Mouse (Mus musculus) gastrocnemius, adult 8-10 months (tissue): Measurements from ENCODE around the gene Ldha. TPM values are rescaled to one million over a fixed set of nuclear protein-coding genes. Genes with fewer than 3 reads are reported as not detected.

Experiments
- DNase-seq, 2 experiments: peaks; one replicate each; pipeline ENCODE4 v3.0.0; 2022; ENCODE audit warnings: low spot score in 2 of 2
- total RNA-seq, 4 experiments: library from RNA; stranded (reverse); gene quantifications; 2 replicates each; pipeline ENCODE4 v1.2.4; 2022

Ldha gene
- total RNA-seq, 4 experiments from 2014 or later: 2,911 to 3,222 (median 3,007) TPM

GRCm38 (mm10) chr7:46837073-46837472 lies 4.2 kb upstream of the Ldha start:
- no peak for DNase-seq

DNA sequence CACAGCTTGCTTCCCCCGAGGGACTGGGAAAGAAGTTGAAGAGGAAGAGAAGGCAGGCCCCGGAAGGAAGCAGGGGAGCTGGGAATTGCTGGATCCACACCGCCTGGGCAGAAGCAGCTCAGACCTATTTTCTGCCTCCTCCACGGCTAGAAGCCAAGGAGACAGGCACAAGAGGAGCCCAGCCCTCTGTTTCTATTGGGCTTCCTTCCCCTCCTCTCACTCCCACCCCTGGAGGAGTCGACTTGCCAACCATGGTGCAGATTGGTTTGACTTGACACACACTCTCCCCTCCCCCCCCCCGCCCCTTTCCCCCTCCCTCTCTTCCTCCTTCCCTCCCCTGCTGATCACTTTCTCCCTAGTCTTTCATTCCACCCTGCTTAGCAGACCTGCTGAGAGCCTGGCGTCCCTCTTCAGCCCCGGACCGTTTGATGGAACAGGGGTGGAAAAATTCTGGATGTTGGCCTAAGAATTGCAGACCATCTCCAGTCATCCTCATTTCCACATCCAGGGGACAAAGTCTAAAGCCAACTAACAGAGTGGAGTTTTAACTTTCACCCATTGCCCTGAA lies 3.1 kb upstream of the Ldha start:
- DNase-seq: peak; percentile 48 to 70

- peak; percentile 80 to 88 for DNase-seq
These were observed 2.4 kb upstream of the Ldha start for GRCm38 (mm10) chr7:46838891-46839302.

GRCm38 (mm10) chr7:46839446-46839845 lies 1.8 kb upstream of the Ldha start:
- no peak for DNase-seq

DNA sequence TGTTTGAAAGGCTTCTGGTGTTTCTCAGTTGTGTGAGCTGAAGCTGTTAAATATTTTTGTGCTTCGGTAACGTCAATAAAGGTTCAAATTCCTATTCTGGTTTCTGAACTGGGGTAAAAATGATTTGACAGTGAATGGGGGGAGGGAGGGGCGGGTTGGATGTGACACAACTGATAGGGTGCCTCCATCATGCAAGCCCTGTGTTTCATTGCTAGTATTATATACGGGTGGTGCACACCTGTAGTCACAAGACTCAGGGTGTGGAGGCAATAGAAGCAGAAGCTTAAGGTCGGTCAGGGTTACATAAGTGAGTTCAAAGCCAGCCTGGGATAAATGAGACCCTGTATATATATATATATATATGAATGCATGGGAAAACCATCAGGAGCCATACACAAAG lies 1.4 kb upstream of the Ldha start:
- DNase-seq: no peak

GRCm38 (mm10) chr7:46840326-46840725 lies 949 bp upstream of the Ldha start:
- no peak for DNase-seq

GRCm38 (mm10) chr7:46842278-46842677 lies 1.0 kb downstream of the Ldha start:
- no peak for DNase-seq

- no peak for DNase-seq
These were observed 2.3 kb downstream of the Ldha start for GRCm38 (mm10) chr7:46843576-46843975.

- peak; percentile 92 to 94 for DNase-seq
These were observed 4.1 kb downstream of the Ldha start for GRCm38 (mm10) chr7:46845211-46845977.

DNA sequence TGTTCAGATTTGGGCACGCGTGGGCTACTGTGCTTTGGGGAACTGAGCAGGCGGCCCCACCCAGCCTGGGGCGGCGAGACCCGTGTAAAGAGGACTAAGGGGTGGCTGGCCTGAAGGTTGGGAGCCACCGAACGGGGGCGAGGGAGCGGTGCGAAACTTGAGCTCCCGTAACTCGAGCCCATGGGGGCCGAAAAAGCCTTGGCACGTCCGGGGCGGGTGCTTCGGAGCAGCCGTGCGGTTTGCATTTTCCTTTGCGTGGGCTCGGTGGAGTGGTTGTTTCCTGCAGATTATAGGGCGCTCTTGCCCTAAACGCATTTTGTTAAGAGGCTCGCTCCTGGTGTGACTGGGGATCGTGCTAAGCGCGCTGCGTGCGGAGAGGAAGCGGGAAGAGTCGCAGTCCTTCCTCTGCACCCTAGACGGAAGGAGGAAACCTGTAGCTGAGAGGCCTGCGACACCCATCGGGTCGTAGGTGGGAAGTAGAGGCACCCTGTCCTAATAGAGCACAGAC lies 4.8 kb downstream of the Ldha start:
- peak; percentile 33 to 70 for DNase-seq

- peak; percentile 57 to 82 for DNase-seq
These were observed 5.4 kb downstream of the Ldha start for GRCm38 (mm10) chr7:46846486-46847244.

DNA sequence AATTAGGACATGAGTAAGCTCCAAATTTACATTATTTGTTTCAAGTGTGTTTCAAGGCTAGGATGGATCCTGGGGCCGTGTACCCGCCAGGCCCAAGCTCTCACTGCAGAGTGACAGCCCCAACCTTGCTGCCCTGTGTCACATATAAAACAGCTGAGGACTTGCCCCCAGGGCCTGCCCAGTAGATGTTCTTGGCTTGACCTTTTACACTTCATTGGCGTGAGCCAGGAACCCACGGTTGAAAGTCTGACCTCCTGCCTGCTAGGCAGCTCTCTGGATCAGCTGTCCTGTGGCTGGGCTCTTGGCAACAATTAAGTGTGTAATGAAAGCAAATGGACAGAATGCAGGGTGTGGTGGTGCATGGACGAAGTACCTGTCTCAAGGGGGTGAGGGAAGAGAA lies 8.0 kb downstream of the Ldha start:
- peak in 1 of 2 experiments; percentile 31 for DNase-seq

DNA sequence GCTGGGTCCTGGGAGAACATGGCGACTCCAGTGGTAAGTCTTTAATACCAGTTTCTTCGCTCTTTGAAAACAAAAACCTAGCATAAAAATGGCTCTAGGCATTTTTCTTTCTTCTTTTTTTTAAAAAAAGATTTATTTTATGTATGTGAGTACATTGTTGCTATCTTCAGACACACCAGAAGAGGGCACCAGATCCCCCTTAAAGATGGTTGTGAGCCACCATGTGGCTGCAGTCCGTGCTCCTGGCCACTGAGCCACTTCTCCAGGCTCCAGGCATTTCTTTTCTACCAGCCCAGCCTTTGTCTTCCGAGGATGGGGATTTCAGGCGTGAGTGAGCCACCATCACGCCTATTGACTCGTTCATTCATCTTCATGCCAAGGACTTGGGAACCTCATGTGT lies 9.8 kb downstream of the Ldha start:
- DNase-seq: no peak

DNA sequence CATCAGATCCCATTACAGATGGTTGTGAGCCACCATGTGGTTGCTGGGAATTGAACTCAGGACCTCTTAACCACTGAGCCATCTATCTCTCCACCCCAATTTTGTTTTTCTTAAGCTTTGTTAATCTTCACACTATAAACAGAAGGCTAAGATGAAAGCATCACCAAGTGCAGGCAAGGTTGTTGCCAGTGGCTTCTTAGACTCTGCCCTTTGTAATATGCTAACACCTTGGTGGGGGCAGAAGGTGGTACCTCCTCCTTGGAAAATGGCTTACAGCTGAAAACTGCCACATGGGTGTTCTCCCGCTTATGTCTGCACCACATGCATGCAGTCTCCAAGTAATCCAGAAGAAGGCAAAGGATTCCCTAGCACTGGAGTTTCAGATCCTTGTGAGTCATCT lies 11.4 kb downstream of the Ldha start:
- DNase-seq: no peak

DNA sequence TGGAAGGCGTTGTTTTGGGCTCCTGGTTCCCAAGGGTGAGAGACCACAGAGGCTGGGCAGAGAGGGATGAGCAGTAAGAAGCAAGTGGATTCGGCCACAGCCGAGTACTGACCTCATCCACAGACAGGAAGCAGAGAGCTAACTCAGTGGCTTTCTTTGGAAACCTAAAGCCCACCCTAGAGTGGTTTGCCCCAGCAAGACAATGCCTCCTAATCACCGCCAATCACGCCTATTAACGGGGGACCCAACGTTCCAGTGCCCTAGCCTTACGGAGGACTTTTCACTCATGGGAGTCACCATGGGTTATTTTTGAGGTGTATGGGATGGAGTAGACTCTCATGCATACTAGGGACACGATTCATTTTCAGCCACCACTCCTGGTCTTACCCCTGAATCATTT lies 12.1 kb downstream of the Ldha start:
- DNase-seq: no peak

DNA sequence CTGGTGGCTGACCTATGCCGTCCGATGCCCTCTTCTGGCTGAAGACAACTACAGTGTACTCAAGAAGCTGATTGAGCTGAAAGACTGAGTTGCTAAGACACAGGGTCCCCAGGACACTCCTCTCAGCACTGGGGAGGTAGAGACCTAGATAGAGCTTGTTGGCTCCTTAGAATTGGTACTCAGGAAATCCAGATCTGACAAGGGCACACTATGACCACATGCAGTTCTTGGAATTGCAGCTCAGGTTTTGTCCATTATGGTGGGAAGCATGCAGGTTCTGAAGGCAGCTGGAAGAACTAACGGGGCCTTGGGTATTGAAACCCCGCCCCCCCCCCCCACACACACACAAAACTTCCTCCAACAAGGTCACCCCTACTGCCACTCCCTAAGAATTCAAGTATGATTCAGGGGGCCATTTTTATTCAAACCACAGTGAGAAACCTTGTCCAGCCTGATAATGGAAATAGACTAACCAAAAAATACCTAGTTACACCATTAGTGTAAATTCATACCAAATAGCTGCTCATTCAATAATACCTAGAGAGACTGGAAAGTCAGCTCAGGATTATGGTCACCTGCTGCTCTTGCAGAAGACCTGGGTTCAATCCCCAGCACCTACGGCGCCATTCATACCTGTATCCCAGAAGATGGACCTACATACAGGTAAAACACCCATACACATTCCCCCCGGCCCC lies 14.7 kb downstream of the Ldha start:
- DNase-seq: no peak

DNA sequence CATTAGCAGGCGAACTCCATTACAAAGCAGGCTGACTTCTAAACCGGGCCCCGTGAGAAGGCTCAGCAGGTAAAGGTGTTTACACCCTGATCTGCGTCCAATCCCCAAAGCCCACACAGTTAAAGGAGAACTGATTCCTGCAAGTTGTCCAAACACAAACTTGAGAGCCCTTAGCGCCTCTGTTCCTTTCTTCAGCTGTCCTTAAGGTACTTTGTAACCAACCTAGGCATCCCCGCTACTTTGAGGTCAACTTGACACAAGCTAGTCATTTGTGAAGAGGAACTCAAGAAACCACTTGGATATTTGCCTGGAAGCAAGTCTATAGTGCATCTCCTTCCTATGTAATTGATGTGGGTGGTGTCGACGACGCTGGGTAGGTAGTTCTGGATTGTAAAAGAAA lies 16.2 kb downstream of the Ldha start:
- no peak for DNase-seq

DNA sequence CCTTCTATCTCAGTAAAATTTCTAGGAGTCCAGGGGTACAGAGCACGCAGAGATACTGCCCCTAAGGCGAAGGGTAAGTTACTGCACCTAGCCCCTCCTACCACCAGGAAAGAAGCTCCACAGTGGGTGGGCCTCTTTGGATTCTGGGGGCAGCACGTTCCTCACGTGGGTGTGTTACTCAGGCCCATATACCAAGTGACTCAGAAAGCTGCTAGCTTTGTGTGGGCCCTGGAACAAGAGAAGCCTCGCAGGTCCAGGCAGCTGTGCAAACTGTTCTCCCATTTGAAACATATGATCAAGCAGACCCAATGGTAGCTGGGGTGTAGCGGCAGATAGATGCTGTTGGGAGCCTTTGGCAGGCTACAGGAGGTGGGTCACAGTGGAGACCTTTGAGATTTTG lies 17.8 kb downstream of the Ldha start:
- DNase-seq: no peak

DNA sequence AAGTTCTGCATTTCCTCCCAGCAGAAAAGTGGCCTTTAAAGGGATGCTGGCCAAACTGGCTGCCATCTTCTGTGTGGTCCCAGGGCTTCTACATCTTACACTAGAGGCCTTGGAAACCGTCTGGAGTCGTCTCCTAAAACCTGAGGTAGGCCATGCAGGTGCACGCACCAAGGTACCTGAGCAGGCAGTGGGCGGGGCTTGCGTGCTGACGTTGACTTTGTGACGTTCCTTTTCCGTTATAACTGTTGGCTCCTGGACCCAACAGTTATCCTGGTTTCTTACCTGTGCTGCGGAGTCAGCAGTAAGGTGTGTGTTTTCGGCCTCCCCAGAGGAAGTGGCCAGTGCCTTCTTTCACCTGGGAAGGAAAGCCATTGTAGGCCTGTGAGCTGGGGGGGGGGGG lies 19.7 kb downstream of the Ldha start, which contains the start of gene Ldhc:
Gene Ldhc (plus strand): TSS at position 208 of the 400 bp plus-strand sequence.
- DNase-seq: no peak

DNA sequence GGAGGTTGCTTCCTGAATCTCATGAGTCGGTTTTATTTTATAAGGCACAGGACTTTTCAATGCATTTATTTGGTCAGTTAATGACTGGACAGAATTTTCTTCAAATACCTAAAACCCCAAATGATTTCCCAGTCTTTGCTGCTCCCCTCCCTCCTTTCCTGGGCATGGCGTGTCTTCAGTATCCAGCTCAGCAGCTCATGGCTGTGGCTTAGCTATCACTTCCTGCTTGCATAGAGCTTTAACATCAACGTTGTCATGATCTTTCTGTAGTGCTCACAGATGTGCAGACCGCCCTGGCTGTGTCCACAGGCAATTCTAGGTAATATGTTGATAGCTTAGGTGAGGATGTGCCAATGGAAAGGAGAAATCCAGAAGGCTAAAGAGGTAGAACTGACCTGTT lies 30.7 kb downstream of the Ldha start:
- no peak for DNase-seq

GRCm38 (mm10) chr7:46876841-46877240 lies 35.6 kb downstream of the Ldha start:
- DNase-seq: no peak

DNA sequence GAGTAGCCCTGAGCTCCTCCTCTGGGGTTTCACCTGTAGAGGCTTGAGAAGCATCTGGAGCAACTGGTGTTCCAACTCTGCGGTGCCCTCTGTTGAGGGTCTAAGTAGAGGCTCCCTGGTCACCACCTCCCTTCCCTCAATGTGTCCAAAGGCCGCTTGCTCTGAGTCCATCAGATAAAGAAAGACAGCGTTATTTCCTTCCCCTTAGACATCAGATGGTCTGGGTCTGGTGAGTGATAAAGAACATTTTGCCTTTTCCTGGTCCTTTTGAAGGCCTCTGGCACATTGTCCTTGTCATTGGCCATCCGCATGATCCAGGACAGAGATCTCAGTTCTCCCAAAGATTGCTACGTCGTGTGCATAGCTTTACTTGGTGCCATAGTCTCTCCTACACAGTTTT lies 36.0 kb downstream of the Ldha start:
- no peak for DNase-seq
